Mouse (Mus musculus): ENCODE measurements around the gene Mta2. TPM values are rescaled to one million over a fixed set of nuclear protein-coding genes. Genes with fewer than 3 reads are reported as not detected.
"Not testable (repeated sequence)": the region's sequence is repeated elsewhere in the genome, so short reads cannot be mapped to it uniquely, and the experiment has no call there.

Gene Mta2
- polyA plus RNA-seq, 1 experiment = 19.8 TPM

DNA sequence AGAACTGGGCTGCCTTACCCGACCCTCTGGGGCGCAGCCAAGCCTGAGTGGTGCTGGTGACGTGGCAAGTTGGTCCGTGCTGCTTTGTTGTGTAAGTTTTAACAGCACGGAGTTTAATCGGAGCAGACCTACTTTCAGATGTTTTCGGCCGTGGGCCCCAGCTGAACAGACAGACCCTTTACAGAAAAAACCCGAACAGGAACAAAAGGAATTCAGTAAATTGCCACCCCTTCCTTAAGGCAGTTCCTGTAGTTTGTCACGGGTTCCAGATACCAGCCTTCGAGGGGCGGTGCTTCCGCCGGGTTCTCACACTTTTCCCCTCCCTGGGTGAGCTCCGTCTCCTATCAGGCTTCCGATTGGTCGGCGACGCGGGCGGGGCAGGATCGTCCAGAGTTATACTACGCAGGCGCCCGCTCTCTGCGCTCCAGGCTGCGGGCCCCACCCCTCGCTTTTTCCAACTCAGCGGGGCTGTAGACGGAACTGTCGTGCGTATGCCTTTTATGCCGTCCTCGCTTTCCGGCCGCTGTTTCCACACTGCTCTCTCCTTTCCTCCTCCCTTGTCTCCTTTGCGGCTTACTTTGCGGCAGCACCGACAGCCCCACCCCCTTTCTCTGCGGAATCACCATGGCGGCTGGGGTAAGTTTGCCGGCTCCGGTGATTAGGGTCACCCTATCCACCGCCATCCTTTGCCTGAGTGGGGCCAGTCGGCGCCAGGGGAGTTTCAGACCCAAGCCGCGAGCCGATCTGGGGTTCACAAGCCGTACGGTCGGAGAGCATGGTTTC lies 25.1 kb downstream of the Mta2 start, which contains the start of gene Eef1g:
Eef1g (plus strand) TSS at position 452 of the 783 bp plus-strand sequence.
- no peak for TF ChIP-seq POLR2A (IDR thresholded peaks at IDR 0.05; ENCODE audit: low read depth, low read length)
- no peak for TF ChIP-seq CTCF (conservative IDR thresholded peaks at IDR 0.05; ENCODE audit: insufficient read depth, insufficient read length, low read depth, low read length)
- Histone ChIP-seq H3K36me3 (ENCODE audit: control insufficient read depth, insufficient read depth, low read length) (peaks cover 2% of the 10 kb centered on the region), H3K27ac (ENCODE audit: insufficient read depth, low read depth, low read length) (peak within 1 kb of the TSS; percentile 87), H3K27me3 (replicated peaks; ENCODE audit: control insufficient read depth, insufficient read depth, low read length) (no peaks in the 10 kb centered on the region), H3K4me1 (ENCODE audit: control insufficient read depth, insufficient read depth, low read length) (peaks cover 4% of the 10 kb centered on the region; the same call in 1 of the 2 replicates), H3K4me3 (ENCODE audit: insufficient read depth, low read depth, low read length) (peak within 1 kb of the TSS; percentile 75)
- DNase-seq = peak; percentile 100
- WGBS = under 1% methylated on average over 52 of the region's 52 CpGs

DNA sequence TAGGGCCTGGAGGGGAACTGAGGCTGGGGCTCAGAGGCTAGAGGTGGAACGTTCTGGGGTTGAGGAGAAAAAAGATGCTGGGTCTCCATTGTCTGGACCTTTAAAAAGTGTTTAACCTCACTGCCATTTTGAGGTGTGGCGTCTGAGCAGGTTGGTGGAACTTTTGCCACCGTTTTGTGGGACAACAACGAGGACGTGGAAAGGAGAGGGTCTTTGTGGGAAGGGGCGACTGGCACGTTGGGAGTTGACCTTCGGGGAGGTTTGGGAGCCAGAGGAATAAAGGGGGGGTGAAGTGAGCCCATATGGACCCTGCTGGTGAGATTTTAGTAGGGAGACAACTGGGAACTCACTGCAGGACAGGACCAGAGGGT lies 25.7 kb downstream of the Mta2 start:
- Histone ChIP-seq H3K36me3 (ENCODE audit: control insufficient read depth, insufficient read depth, low read length) (peaks cover 6% of the 10 kb centered on the region), H3K27ac (ENCODE audit: insufficient read depth, low read depth, low read length) (peak overlapping the region; percentile 33; the same call in 1 of the 2 replicates), H3K4me1 (ENCODE audit: control insufficient read depth, insufficient read depth, low read length) (peaks cover 4% of the 10 kb centered on the region; the same call in 1 of the 2 replicates), H3K27me3 (replicated peaks; ENCODE audit: control insufficient read depth, insufficient read depth, low read length) (no peaks in the 10 kb centered on the region), H3K4me3 (ENCODE audit: insufficient read depth, low read depth, low read length) (peak overlapping the region; percentile 75)
- no peak for DNase-seq
- 0% methylated on average over 8 of the region's 8 CpGs for WGBS
- TF ChIP-seq POLR2A (IDR thresholded peaks at IDR 0.05; ENCODE audit: low read depth, low read length) (no peak), CTCF (conservative IDR thresholded peaks at IDR 0.05; ENCODE audit: insufficient read depth, insufficient read length, low read depth, low read length) (no peak)

DNA sequence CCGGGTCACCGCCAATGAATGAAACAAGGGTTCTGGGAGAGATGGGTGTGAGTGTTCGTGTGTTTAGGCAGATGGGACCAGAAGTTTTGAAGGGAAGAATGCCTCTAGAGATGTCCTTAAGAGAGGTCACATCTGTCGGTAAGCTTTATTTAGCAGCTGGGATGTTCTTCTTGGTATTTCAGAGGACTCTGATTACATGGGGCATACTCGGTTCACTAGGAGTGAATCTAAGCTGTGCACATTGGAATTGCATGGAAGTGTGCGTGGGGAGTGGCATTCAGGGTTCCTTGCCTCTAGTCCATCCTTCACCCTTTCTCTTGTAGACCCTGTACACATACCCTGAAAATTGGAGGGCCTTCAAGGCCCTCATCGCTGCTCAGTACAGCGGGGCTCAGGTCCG lies 26.2 kb downstream of the Mta2 start:
- 7% methylated on average over 9 of the region's 9 CpGs for WGBS

DNA sequence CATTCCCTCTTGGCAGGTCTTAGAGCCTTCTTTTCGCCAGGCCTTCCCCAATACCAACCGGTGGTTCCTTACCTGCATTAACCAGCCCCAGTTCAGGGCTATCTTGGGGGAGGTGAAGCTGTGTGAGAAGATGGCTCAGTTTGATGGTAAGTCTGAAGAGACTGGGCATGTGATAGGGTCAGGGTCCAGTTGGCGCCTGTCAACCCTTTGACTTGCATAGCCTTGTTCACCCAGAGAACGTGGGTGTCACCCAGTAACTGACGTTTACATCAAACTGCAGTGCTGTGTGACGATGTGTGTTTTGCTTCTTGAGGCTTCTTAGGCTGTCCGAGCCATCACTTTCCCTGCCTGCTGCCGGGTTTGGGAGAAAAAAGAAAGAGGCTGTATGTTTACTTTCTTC lies 30.8 kb downstream of the Mta2 start:
- DNase-seq = peak; percentile 62
- 74% methylated on average over 8 of the region's 8 CpGs for WGBS
- H3K4me3 ChIP-seq (ENCODE audit: insufficient read depth, low read depth, low read length); H3K4me1 ChIP-seq (ENCODE audit: control insufficient read depth, insufficient read depth, low read length); H3K27ac ChIP-seq (ENCODE audit: insufficient read depth, low read depth, low read length); H3K27me3 ChIP-seq (replicated peaks; ENCODE audit: control insufficient read depth, insufficient read depth, low read length): not testable (repeated sequence)
- H3K36me3 ChIP-seq (ENCODE audit: control insufficient read depth, insufficient read depth, low read length) = peaks cover 10% of the 10 kb centered on the region

More for the DNA sequence above, 26.2 kb downstream of the Mta2 start:
- TF ChIP-seq POLR2A (IDR thresholded peaks at IDR 0.05; ENCODE audit: low read depth, low read length) (no peak), CTCF (conservative IDR thresholded peaks at IDR 0.05; ENCODE audit: insufficient read depth, insufficient read length, low read depth, low read length) (no peak)
- Histone ChIP-seq H3K4me3 (ENCODE audit: insufficient read depth, low read depth, low read length) (peak overlapping the region; percentile 75), H3K36me3 (ENCODE audit: control insufficient read depth, insufficient read depth, low read length) (peaks cover 6% of the 10 kb centered on the region), H3K27ac (ENCODE audit: insufficient read depth, low read depth, low read length) (no peak overlapping the region), H3K27me3 (replicated peaks; ENCODE audit: control insufficient read depth, insufficient read depth, low read length) (no peaks in the 10 kb centered on the region), H3K4me1 (ENCODE audit: control insufficient read depth, insufficient read depth, low read length) (peaks cover 4% of the 10 kb centered on the region; the same call in 1 of the 2 replicates)
- DNase-seq = no peak

DNA sequence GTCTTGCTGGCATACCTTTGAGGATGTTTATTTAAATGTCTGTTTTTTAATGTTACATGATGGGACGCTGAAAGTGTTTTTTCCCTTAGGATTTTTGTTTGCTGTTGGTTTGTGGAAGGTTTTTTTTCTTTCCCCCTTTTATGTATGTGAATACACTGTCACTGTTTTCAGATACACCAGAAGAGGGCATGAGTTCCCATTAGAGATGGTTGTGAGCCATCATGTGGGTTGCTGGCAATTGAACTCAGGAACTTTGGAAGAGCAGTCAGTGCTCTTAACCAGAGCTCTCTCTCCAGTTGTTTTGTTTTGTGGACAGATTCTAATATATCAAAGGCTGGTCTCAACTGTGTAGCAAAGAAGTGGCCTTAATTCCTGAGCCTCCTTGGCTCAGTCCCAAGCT lies 33.0 kb downstream of the Mta2 start:
- DNase-seq = no peak
- no peak for TF ChIP-seq POLR2A (IDR thresholded peaks at IDR 0.05; ENCODE audit: low read depth, low read length)
- TF ChIP-seq CTCF (conservative IDR thresholded peaks at IDR 0.05; ENCODE audit: insufficient read depth, insufficient read length, low read depth, low read length) = no peak
- Histone ChIP-seq H3K4me3 (ENCODE audit: insufficient read depth, low read depth, low read length) (no peak overlapping the region), H3K4me1 (ENCODE audit: control insufficient read depth, insufficient read depth, low read length) (peaks cover 2% of the 10 kb centered on the region; the same call in 1 of the 2 replicates), H3K27ac (ENCODE audit: insufficient read depth, low read depth, low read length) (no peak overlapping the region), H3K36me3 (ENCODE audit: control insufficient read depth, insufficient read depth, low read length) (peaks cover 10% of the 10 kb centered on the region), H3K27me3 (replicated peaks; ENCODE audit: control insufficient read depth, insufficient read depth, low read length) (no peaks in the 10 kb centered on the region)
- WGBS = 96% methylated on average over 1 of the region's 1 CpGs

DNA sequence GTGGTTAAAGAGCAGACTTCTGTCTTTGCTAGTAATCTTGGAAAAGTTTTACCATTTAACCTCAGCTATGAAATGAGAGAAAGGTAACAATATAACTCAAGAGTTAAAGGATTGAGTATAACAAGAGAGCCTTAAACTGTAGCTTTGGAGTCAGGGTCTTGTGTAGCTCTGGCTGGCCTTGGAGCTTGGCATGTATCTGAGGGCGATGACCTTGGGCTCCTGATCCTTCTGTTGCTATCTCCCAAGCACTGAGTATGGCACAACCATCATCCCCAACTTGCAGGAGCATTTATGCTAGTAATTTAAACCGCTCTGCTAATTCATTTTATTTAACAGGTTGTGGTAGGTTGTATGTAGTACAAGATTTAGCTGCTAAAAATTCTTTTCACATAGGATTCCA lies 33.8 kb downstream of the Mta2 start:
- Histone ChIP-seq H3K27me3 (replicated peaks; ENCODE audit: control insufficient read depth, insufficient read depth, low read length) (no peaks in the 10 kb centered on the region), H3K4me1 (ENCODE audit: control insufficient read depth, insufficient read depth, low read length) (peaks cover 2% of the 10 kb centered on the region; the same call in 1 of the 2 replicates), H3K36me3 (ENCODE audit: control insufficient read depth, insufficient read depth, low read length) (peaks cover 9% of the 10 kb centered on the region), H3K4me3 (ENCODE audit: insufficient read depth, low read depth, low read length) (no peak overlapping the region), H3K27ac (ENCODE audit: insufficient read depth, low read depth, low read length) (no peak overlapping the region)
- TF ChIP-seq CTCF (conservative IDR thresholded peaks at IDR 0.05; ENCODE audit: insufficient read depth, insufficient read length, low read depth, low read length) = no peak
- no peak for TF ChIP-seq POLR2A (IDR thresholded peaks at IDR 0.05; ENCODE audit: low read depth, low read length)
- no peak for DNase-seq
- 96% methylated on average over 2 of the region's 2 CpGs for WGBS

DNA sequence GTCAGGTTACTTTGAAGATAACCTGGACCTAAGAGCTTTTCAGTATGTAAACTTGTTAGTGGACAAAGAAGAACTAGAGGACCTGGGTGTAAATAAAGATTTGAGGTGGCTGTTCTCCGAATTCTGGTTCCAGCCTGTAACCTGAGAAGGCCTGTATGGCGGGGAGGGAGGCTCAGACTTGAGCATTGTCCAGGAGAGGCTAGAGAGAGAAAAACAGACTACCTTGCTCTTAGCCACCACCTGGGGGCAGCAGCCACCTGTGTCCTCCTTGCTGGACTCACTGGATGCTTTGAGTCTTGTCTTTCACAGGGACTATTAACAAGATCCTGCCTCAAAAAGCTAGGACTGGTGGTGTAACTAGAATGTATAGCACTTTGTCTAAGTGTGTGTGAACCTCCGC lies 34.9 kb downstream of the Mta2 start:
- no peaks in the 10 kb centered on the region for H3K27me3 ChIP-seq (replicated peaks; ENCODE audit: control insufficient read depth, insufficient read depth, low read length)
- 42% methylated on average over 3 of the region's 3 CpGs for WGBS
- no peak overlapping the region for H3K27ac ChIP-seq (ENCODE audit: insufficient read depth, low read depth, low read length)
- peaks cover 8% of the 10 kb centered on the region for H3K36me3 ChIP-seq (ENCODE audit: control insufficient read depth, insufficient read depth, low read length)
- no peak overlapping the region for H3K4me3 ChIP-seq (ENCODE audit: insufficient read depth, low read depth, low read length)
- TF ChIP-seq POLR2A (IDR thresholded peaks at IDR 0.05; ENCODE audit: low read depth, low read length) (no peak), CTCF (conservative IDR thresholded peaks at IDR 0.05; ENCODE audit: insufficient read depth, insufficient read length, low read depth, low read length) (peak; percentile 84)
- H3K4me1 ChIP-seq (ENCODE audit: control insufficient read depth, insufficient read depth, low read length) = peaks cover 2% of the 10 kb centered on the region; the same call in 1 of the 2 replicates
- DNase-seq = peak; percentile 68
